Comparison of ENCODE assay signal across 9 mouse cellular contexts in the genomic region with DNA sequence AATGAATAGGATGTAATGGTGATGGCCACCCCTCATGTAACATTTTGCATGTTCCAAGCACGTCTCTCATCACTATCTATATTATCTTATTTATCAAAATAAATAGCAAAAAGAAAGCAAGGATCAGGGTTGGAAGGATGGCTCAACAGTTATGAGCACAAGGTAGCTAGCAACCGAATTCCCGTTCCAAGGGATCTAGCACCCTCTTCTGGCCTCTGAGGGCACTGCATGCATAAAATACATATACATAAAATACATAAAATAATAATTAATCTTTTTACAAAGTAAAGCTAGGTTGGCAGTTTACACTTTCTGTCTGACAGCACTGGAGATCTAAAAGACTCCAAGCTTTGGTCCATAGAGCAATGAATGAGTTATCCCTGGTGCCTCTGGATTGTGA. TPM values are rescaled to one million over a fixed set of nuclear protein-coding genes. Genes with fewer than 3 reads are reported as not detected.
A peak's percentile ranks its signal among the peaks of the same experiment; 100 is the strongest.
DNase-seq lines count a peak whose midpoint lies in the region; ATAC-seq and TF ChIP-seq lines count a peak whose summit lies in the region.
"Had no signal": no experiment of that assay in that cellular context is flagged by ENCODE, and none has a peak within 500 bp of the region (broad histone marks: within the 10 kb centered on the region; RNA-seq: fewer than 3 reads in every experiment).

No protein-coding gene starts in this region.

- no peak overlapping the region for H3K4me3 ChIP-seq in heart, postnatal 0 days (ENCODE audit: low read depth, low read length)
- H3K4me3 ChIP-seq in heart, embryonic 11.5 days (ENCODE audit: low read depth, low read length), result no peak overlapping the region
- H3K4me3 ChIP-seq in thymus, adult 2 months (ENCODE audit: control insufficient read depth, insufficient read depth, low read length), result no peak overlapping the region
- H3K4me3 ChIP-seq in embryonic facial prominence, embryonic 10.5 days, result no peak overlapping the region

- no peaks in the 10 kb centered on the region for H3K9me3 ChIP-seq in heart, postnatal 0 days (replicated peaks; ENCODE audit: control insufficient read depth, low read length)
- no peaks in the 10 kb centered on the region for H3K9me3 ChIP-seq in heart, embryonic 11.5 days (replicated peaks; ENCODE audit: control insufficient read depth, low read length)
- H3K9me3 ChIP-seq in embryonic facial prominence, embryonic 10.5 days, result no peaks in the 10 kb centered on the region

- no peak overlapping the region for H3K9ac ChIP-seq in heart, postnatal 0 days (replicated peaks; ENCODE audit: low read depth, low read length)
- H3K9ac ChIP-seq in heart, embryonic 11.5 days (ENCODE audit: low read depth, low read length), result no peak overlapping the region

- no peaks in the 10 kb centered on the region for H3K27me3 ChIP-seq in heart, postnatal 0 days (ENCODE audit: control insufficient read depth, insufficient read depth, low read length)
- no peaks in the 10 kb centered on the region for H3K27me3 ChIP-seq in heart, embryonic 11.5 days (ENCODE audit: control insufficient read depth, insufficient read depth, low read length)
- H3K27me3 ChIP-seq in thymus, adult 2 months (ENCODE audit: control insufficient read depth, insufficient read depth, low read length), result no peaks in the 10 kb centered on the region
- H3K27me3 ChIP-seq in embryonic facial prominence, embryonic 10.5 days (replicated peaks; ENCODE audit: low read depth, poor library complexity, severe bottlenecking), result no peaks in the 10 kb centered on the region

- no peaks in the 10 kb centered on the region for H3K4me1 ChIP-seq in heart, postnatal 0 days (ENCODE audit: control insufficient read depth, insufficient read depth)
- H3K4me1 ChIP-seq in heart, embryonic 11.5 days (ENCODE audit: control insufficient read depth, insufficient read depth, low read length), result 0 out of 2 replicates have a peak, but pooled peaks cover 5% of the 10 kb centered on the region
- peaks cover 7% of the 10 kb centered on the region for H3K4me1 ChIP-seq in thymus, adult 2 months (replicated peaks; ENCODE audit: control insufficient read depth, insufficient read depth, low read length)
- no peaks in the 10 kb centered on the region for H3K4me1 ChIP-seq in embryonic facial prominence, embryonic 10.5 days

- no peak for DNase-seq in heart, postnatal 0 days (ENCODE audit: low spot score)
- peak; percentile 30 for DNase-seq in thymus, adult 2 months
- DNase-seq in thymus, adult 18-20 months, result no peak
- DNase-seq in embryonic facial prominence, embryonic 10.5 days (ENCODE audit: low spot score), result peak; percentile 34
- peak; percentile 56 for DNase-seq in lung, postnatal 36 days
- DNase-seq in Muller cell, postnatal 12 days (ENCODE audit: inconsistent ontology term), result no peak

- no peaks in the 10 kb centered on the region for H3K36me3 ChIP-seq in heart, postnatal 0 days (replicated peaks; ENCODE audit: control insufficient read depth, insufficient read depth, low read length)
- H3K36me3 ChIP-seq in heart, embryonic 11.5 days (ENCODE audit: control insufficient read depth, insufficient read depth, low read length), result no peaks in the 10 kb centered on the region
- H3K36me3 ChIP-seq in thymus, adult 2 months (ENCODE audit: control insufficient read depth, insufficient read depth, low read length), result no peaks in the 10 kb centered on the region
- H3K36me3 ChIP-seq in embryonic facial prominence, embryonic 10.5 days (replicated peaks), result no peaks in the 10 kb centered on the region

- TF ChIP-seq CTCF in heart, postnatal 0 days (IDR thresholded peaks at IDR 0.05; ENCODE audit: low read depth), result peak; percentile 58
- no peak for TF ChIP-seq CTCF in thymus, adult 2 months (IDR thresholded peaks at IDR 0.05; ENCODE audit: borderline replicate concordance, control insufficient read depth, extremely low read depth, insufficient read depth, low read length, poor library complexity)

- TF ChIP-seq EP300 in heart, postnatal 0 days (IDR thresholded peaks at IDR 0.05; ENCODE audit: low read depth), result no peak

- no peak overlapping the region for H3K4me2 ChIP-seq in heart, postnatal 0 days (ENCODE audit: low read depth, low read length)
- H3K4me2 ChIP-seq in heart, embryonic 11.5 days, result no peak overlapping the region

- whole genome bisulfite sequencing in heart, postnatal 0 days, result 27% methylated on average over 3 of the region's 3 CpGs
- 19% methylated on average over 3 of the region's 3 CpGs for WGBS in heart, embryonic 11.5 days (ENCODE audit: insufficient replicate concordance)
- WGBS in thymus, adult 2 months, result 51% methylated on average over 3 of the region's 3 CpGs
- WGBS in embryonic facial prominence, embryonic 10.5 days, result 11% methylated on average over 3 of the region's 3 CpGs

- TF ChIP-seq POLR2A in thymus, adult 2 months (IDR thresholded peaks at IDR 0.05; ENCODE audit: control insufficient read depth, extremely low read depth, insufficient read depth, low read length, poor library complexity), result no peak

- H3K27ac ChIP-seq in heart, postnatal 0 days (ENCODE audit: low read depth), result no peak overlapping the region
- no peak overlapping the region for H3K27ac ChIP-seq in heart, embryonic 11.5 days (ENCODE audit: low read depth, low read length)
- no peak overlapping the region for H3K27ac ChIP-seq in thymus, adult 2 months (ENCODE audit: control insufficient read depth, insufficient read depth, low read length)
- H3K27ac ChIP-seq in embryonic facial prominence, embryonic 10.5 days (replicated peaks), result no peak overlapping the region

- no peak for ATAC-seq in heart, postnatal 0 days (ENCODE audit: insufficient read depth, low read depth)
- no peak for ATAC-seq in heart, embryonic 11.5 days (replicated peaks; ENCODE audit: insufficient number of reproducible peaks, low FRiP score, low TSS enrichment)
- ATAC-seq in monocyte, adult 5-6 weeks (replicated peaks; ENCODE audit: insufficient number of reproducible peaks, low FRiP score, low TSS enrichment, poor library complexity, severe bottlenecking), result no peak

RNA-seq across cellular contexts. Expression of gene 4930568D16Rik, which starts 5.5 kb away (rescaled TPM):
- not detected in 2 replicates for total RNA-seq in heart, postnatal 0 days (2014; rRNA removed; ENCODE audit: low replicate concordance)
- not detected in 2 replicates for polyA plus RNA-seq in heart, postnatal 0 days (2015; fragmentation: Nextera tagmentation; extraction: Ambion mirVana)
- not detected in 2 replicates for polyA plus RNA-seq in heart, embryonic 11.5 days (2014; fragmentation: Nextera tagmentation; extraction: Ambion mirVana)
- not detected in 2 replicates for polyA plus RNA-seq in thymus, adult 2 months (2012; rRNA removed)
- not detected in 2 replicates for polyA plus RNA-seq in embryonic facial prominence, embryonic 10.5 days (2016; fragmentation: Nextera tagmentation; extraction: Ambion mirVana)
- total RNA-seq in monocyte, adult 5-6 weeks (2017), result not detected in 3 replicates
- total RNA-seq: layer of hippocampus, postnatal 14 days had no signal

RNA-seq across cellular contexts. Expression of gene 4930402F06Rik, which starts 24.0 kb away (rescaled TPM):
- total RNA-seq in heart, postnatal 0 days (2014; rRNA removed; ENCODE audit: low replicate concordance), result not detected in 2 replicates
- not detected in 2 replicates for polyA plus RNA-seq in heart, postnatal 0 days (2015; fragmentation: Nextera tagmentation; extraction: Ambion mirVana)
- not detected in 2 replicates for polyA plus RNA-seq in heart, embryonic 11.5 days (2014; fragmentation: Nextera tagmentation; extraction: Ambion mirVana)
- polyA plus RNA-seq in thymus, adult 2 months (2012; rRNA removed), result not detected in 2 replicates
- not detected in 2 replicates for polyA plus RNA-seq in embryonic facial prominence, embryonic 10.5 days (2016; fragmentation: Nextera tagmentation; extraction: Ambion mirVana)
- total RNA-seq in monocyte, adult 5-6 weeks (2017), result not detected in 3 replicates
- total RNA-seq: layer of hippocampus, postnatal 14 days had no signal

RNA-seq across cellular contexts. Expression of gene Stom, which starts 36.2 kb away (rescaled TPM):
- 60.1 and 79.0 TPM in 2 replicates for total RNA-seq in heart, postnatal 0 days (2014; rRNA removed; ENCODE audit: low replicate concordance)
- polyA plus RNA-seq in heart, postnatal 0 days (2015; fragmentation: Nextera tagmentation; extraction: Ambion mirVana), result 48.4 and 51.3 TPM in 2 replicates
- polyA plus RNA-seq in heart, embryonic 11.5 days (2014; fragmentation: Nextera tagmentation; extraction: Ambion mirVana), result 39.6 and 46.1 TPM in 2 replicates
- 18.8 and 19.4 TPM in 2 replicates for polyA plus RNA-seq in thymus, adult 2 months (2012; rRNA removed)
- 18.0 and 18.9 TPM in 2 replicates for polyA plus RNA-seq in embryonic facial prominence, embryonic 10.5 days (2016; fragmentation: Nextera tagmentation; extraction: Ambion mirVana)
- total RNA-seq in monocyte, adult 5-6 weeks (2017), result 53.6 to 72.6 TPM (median 70.6 TPM) in 3 replicates

Comparison
In these comparisons a context has a peak if more than half of its experiments do, and no peak if none do; other contexts are left out.
1. DNase-seq: peak in thymus, adult 2 months (single experiment), embryonic facial prominence, embryonic 10.5 days (single experiment) and lung, postnatal 36 days (single experiment); none in heart, postnatal 0 days (single experiment), thymus, adult 18-20 months (0 of 2) and Muller cell, postnatal 12 days (single experiment).